22 mouse cellular contexts compared by ENCODE assay signal in the genomic region with DNA sequence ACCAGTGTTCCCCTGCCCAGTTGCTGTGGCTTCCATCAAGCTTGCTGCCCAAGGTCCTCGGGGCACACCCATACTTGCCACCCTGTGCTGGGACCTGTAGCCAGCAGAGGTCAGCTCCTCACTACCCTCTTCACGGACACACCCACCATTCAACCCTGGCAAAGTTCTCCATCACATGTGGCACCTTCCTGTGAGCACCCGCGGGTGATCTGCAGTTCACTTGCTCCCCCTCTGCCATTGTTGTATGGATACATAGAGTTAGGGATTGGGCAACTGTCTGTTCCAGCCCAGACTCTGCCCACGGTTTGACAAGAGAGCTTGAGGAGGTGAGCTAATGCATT.
"Had no signal": no experiment of that assay in that cellular context is flagged by ENCODE, and none has a peak within 500 bp of the region (broad histone marks: within the 10 kb centered on the region; RNA-seq: fewer than 3 reads in every experiment).

No protein-coding gene starts in this region.

- H3K4me3 ChIP-seq: intestine, embryonic 15.5 days; kidney, embryonic 15.5 days; limb, embryonic 12.5 days; limb, embryonic 15.5 days; liver, embryonic 15.5 days; midbrain, embryonic 12.5 days; midbrain, embryonic 15.5 days; neural tube, embryonic 12.5 days; neural tube, embryonic 15.5 days; stomach, embryonic 15.5 days had no signal

- ATAC-seq: intestine, embryonic 15.5 days; midbrain, embryonic 15.5 days had no signal

- H3K4me1 ChIP-seq: intestine, embryonic 15.5 days; stomach, embryonic 15.5 days had no signal

- H3K36me3 ChIP-seq: intestine, embryonic 15.5 days; limb, embryonic 12.5 days; limb, embryonic 15.5 days; liver, embryonic 15.5 days; stomach, embryonic 15.5 days had no signal

- H3K4me2 ChIP-seq: intestine, embryonic 15.5 days; kidney, embryonic 15.5 days; limb, embryonic 12.5 days; limb, embryonic 15.5 days; liver, embryonic 11.5 days; liver, embryonic 15.5 days; midbrain, embryonic 12.5 days; midbrain, embryonic 15.5 days; neural tube, embryonic 12.5 days; neural tube, embryonic 15.5 days; stomach, embryonic 15.5 days had no signal

- H3K27ac ChIP-seq: intestine, embryonic 15.5 days; kidney, embryonic 15.5 days; limb, embryonic 12.5 days; limb, embryonic 15.5 days; liver, embryonic 15.5 days; midbrain, embryonic 12.5 days; midbrain, embryonic 15.5 days; neural tube, embryonic 12.5 days; neural tube, embryonic 15.5 days; stomach, embryonic 15.5 days had no signal

- H3K9me3 ChIP-seq: intestine, embryonic 15.5 days; kidney, embryonic 15.5 days; limb, embryonic 12.5 days; limb, embryonic 15.5 days; liver, embryonic 15.5 days; midbrain, embryonic 12.5 days; midbrain, embryonic 15.5 days; neural tube, embryonic 12.5 days; neural tube, embryonic 15.5 days; stomach, embryonic 15.5 days had no signal

- H3K27me3 ChIP-seq: intestine, embryonic 15.5 days; kidney, embryonic 15.5 days; limb, embryonic 12.5 days; limb, embryonic 15.5 days; midbrain, embryonic 15.5 days; neural tube, embryonic 12.5 days; neural tube, embryonic 15.5 days; stomach, embryonic 15.5 days had no signal

- H3K9ac ChIP-seq: intestine, embryonic 15.5 days; kidney, embryonic 15.5 days; limb, embryonic 12.5 days; limb, embryonic 15.5 days; liver, embryonic 15.5 days; midbrain, embryonic 12.5 days; midbrain, embryonic 15.5 days; neural tube, embryonic 12.5 days; neural tube, embryonic 15.5 days; stomach, embryonic 15.5 days had no signal

- DNase-seq: kidney, adult 11 months; kidney, adult 8-10 months; kidney, postnatal 14 days; kidney, postnatal 4 days; left cerebral cortex, postnatal 4 days; lung, adult 2 months; lung, postnatal 36 days; right cerebral cortex, adult 18-20 months; right cerebral cortex, postnatal 14 days; right cerebral cortex, postnatal 4 days; thymus, postnatal 25 days had no signal
